Mouse (Mus musculus): ENCODE measurements around the gene Dnm3.
"Not testable (repeated sequence)": the region's sequence is repeated elsewhere in the genome, so short reads cannot be mapped to it uniquely, and the experiment has no call there.

Dnm3 gene

DNA sequence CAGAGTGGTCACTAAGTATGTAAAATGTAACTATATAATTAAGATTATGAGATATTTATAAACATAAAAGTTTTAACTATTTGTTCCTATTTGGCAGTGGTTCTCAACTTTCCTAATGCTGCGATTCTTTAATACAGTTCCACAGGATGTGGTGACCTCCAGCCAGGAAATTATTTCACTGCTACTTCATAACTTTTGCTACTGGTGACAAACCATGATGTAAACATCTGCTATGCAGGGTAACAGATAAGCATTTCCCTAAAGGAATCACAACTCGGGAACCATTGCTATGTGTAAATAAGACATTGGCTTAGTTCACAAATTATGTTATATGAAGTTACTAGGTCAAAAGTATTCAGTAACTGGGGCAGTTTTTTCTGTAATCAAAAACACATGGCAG is 48.9 kb downstream of the Dnm3 start:
- no peak for DNase-seq (ENCODE audit: low read depth in 1 of 2, low spot score in 2 of 2)

GRCm38 (mm10) chr1:162425930-162426478 is 51.8 kb downstream of the Dnm3 start:
- no peak for DNase-seq (ENCODE audit: low read depth in 1 of 2, low spot score in 2 of 2)

DNA sequence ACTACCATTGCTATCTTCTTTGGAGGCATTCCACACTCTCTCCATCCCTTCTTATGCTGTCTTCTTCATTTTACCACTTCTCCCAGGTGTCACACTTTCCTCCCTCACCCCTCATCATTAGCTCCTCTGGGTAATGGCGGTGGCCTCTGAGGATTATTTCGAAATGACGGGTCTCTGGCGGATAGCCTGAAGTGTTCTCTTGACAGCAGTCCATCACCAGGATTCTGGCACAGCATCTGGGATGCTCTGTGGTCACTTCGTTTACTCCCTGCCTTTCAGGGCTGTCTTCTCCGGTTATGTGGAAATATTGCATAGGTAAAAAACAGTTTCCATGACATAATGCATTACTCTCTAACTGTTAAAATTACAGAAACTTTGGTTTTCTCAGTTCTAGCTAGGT is 55.0 kb downstream of the Dnm3 start:
- DNase-seq (ENCODE audit: low read depth in 1 of 2, low spot score in 2 of 2), result no peak

GRCm38 (mm10) chr1:162413791-162414190 is 64.0 kb downstream of the Dnm3 start:
- DNase-seq (ENCODE audit: low read depth in 1 of 2, low spot score in 2 of 2), result no peak

GRCm38 (mm10) chr1:162412787-162413429 is 64.9 kb downstream of the Dnm3 start:
- DNase-seq (ENCODE audit: low read depth in 1 of 2, low spot score in 2 of 2), result no peak

DNA sequence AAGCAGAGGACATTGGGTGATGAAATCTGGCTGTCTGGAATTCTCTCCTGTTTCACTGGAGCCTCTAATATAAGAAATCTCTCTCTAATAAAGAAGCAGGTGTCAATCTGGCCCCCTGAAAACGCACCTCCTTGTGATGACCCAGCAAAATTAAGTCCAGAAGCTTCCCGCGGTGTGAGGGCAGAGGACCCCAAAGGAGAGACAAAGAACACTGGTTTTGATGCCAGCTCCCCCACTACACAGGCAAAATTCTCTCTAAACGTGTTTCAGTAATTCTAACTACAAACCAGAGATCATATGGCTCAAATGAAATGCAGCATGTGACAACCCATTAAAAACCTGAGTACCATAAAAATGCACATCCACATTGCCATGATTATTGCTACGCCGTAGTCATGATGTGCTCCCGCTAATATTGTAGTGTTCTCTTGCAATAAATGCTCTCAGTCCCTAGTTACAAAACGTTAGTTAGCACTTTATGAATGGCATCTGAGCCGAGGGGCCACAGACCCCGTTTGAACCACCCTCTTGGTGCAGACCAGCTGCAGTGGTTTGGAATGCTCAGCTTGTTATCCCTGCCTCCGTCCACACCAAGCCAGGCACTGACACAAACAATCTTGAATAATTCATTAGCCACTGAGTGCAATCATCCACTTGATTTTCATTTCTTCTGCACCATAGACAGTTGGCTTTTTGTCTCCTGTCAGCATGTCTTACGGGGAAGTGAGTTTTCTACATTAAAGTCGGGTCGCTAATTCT is 67.4 kb downstream of the Dnm3 start:
- no peak for DNase-seq (ENCODE audit: low read depth in 1 of 2, low spot score in 2 of 2)

DNA sequence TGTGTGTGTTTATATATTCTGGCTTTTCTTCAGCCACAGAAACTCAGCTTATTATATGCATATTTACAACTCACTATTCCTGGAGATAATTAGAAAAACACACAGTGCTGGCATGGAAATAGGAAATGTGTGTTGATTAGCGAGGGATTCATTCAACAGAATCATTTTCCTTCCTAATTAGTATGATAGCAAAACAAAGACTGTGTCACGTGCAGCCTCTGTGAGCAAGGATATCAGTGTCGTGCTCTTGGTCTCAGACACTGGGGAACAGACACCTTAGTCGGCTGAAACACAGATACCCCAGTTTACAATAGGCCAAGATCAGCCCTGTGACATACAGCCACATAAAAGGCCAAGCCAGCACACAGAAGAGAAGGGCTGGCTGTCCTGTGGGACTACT is 83.3 kb downstream of the Dnm3 start:
- DNase-seq (ENCODE audit: low read depth in 1 of 2, low spot score in 2 of 2), result no peak

DNA sequence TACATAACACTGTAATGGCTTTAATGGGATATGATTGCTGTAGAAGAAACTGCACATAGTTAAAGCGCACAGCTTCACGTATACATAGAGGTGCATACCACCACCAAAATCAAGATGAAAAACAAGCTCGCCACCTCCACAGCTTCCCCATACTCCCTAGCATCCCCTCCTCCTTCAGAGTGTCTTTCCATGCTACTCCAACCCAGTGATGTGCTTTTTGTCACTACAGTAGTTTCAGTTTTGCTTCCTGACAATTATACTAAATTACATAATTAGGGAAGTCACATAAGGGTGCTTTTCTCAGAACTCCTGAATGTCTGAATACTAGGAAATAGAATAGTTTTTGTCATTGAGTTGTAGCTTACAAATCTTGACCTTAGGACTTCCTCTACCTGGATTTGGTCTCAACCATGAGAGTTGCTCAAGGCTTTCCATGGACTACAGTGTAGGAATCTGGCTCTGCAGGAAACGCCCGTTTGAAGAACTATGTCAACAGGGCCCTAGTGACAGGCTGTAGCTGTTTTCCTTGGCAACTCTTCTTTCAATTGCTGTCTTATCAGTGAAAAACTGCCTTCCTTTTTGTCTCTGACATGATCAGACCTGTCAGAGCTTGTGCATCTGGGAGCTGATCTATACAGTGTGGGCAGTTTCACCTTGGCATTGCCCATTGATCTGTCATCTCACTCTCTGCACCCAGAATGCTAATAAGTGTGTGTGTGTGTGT is 89.2 kb downstream of the Dnm3 start:
- no peak for DNase-seq (ENCODE audit: low read depth in 1 of 2, low spot score in 2 of 2)

DNA sequence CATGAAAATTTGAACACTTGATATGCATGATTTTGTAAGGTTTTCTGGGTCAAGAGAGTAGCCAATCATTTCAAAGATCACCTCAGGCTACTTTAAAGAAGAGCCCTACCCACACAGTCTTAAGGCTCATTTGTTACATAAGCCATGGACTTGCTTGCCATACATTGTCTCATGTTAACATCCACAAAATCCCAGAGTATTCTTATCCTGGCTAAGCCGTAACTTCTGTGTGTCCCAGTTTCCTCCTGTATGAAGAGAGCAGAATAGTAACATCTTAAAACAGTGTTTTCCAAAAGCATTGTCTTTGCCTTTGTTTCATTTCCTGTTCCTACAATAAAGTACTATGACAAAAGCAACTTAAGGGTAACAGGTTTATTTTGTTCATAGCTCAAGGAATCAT is 104.8 kb downstream of the Dnm3 start:
- not testable (repeated sequence) for DNase-seq (ENCODE audit: low read depth in 1 of 2, low spot score in 2 of 2)

DNA sequence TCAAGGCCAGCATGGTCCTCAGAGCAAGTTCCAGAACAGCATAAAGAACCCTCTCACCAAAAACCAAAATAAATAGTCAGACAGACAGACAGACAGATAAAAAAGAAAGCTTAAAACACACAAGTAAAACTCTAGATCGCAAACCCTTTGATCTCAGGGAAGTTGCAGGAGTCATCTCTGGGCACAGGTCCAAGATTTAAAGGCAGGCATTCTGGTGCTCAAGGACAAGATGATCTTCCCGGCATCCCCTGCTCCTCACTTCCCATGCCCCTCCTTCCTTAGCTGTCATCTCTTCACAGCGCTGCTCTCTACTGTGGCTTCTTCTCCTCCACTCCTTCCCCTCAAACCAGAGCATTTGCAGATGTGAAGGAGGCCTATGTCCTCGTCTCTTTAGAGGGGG is 108.1 kb downstream of the Dnm3 start:
- no peak for DNase-seq (ENCODE audit: low read depth in 1 of 2, low spot score in 2 of 2)

GRCm38 (mm10) chr1:162361978-162362377 is 115.9 kb downstream of the Dnm3 start:
- DNase-seq (ENCODE audit: low read depth in 1 of 2, low spot score in 2 of 2), result no peak

DNA sequence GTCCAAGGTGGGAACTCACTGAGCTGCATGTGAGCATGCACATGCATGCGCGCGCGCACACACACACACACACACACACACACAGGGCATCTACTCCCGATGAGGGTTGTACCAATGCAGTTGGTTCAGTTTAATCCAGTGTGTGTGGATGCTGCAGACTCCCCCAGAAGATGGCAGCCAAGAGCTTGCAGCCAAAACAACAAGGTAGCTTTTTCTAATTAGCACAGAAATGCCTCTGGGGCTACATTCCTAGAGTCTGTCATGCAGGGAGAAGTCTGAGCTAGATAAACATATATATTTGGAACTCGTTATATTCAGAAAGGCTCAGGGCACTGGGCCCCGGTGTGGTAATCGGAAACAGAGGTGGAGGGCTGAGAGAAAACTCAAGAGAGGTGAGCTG is 118.6 kb downstream of the Dnm3 start:
- no peak for DNase-seq (ENCODE audit: low read depth in 1 of 2, low spot score in 2 of 2)

GRCm38 (mm10) chr1:162358036-162358435 is 119.8 kb downstream of the Dnm3 start:
- DNase-seq (ENCODE audit: low read depth in 1 of 2, low spot score in 2 of 2), result no peak

- no peak for DNase-seq (ENCODE audit: low read depth in 1 of 2, low spot score in 2 of 2)
These were observed 121.4 kb downstream of the Dnm3 start for GRCm38 (mm10) chr1:162356481-162356880.

GRCm38 (mm10) chr1:162354780-162355179 is 123.1 kb downstream of the Dnm3 start:
- no peak for DNase-seq (ENCODE audit: low read depth in 1 of 2, low spot score in 2 of 2)

DNA sequence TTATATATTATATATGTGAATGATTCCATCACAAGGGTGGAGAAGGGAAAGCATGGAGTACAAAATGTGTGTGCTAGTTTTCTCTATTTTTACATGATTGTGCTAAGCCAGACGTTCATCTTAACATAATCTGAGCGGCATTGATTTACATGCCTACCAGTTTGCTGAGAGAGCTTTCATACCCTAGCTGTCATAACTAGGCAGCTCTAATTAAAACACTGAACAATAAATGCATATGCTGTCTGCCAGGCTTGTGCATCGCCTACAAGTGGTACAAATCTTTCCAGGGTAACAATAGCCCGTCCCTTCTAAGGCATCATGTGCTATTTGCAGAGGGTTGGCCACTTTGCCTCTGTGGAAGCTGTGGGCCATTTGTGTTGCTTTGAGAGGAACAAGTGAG is 124.0 kb downstream of the Dnm3 start:
- DNase-seq (ENCODE audit: low read depth in 1 of 2, low spot score in 2 of 2), result no peak

- DNase-seq (ENCODE audit: low read depth in 1 of 2, low spot score in 2 of 2), result no peak
These were observed 128.5 kb downstream of the Dnm3 start for GRCm38 (mm10) chr1:162349306-162349705.

DNA sequence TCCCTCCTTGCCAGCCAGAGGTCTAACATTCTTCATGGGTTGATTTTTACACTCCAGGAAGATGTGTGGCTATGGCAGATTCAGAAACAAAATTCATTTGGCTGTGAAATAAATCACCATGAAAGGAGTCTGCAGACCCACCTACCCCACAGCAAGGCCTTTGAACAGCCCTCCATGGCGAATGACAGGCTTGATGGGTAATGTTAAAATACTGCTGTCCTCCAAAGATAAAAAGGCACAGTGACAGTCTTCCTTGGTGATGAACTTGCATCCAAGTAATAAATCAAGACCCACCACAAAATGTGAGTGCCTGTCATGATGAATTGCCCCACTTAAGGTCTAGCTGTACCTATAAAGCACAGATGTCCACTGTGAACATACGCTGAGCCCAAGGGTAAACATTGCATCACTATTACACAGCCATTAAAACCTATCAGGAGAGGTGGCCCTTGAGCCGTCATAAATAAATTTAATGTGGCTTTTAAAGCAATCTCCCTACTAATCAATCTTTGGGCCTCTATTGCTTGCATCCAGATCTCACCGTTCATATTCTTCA is 131.3 kb downstream of the Dnm3 start:
- DNase-seq (ENCODE audit: low read depth in 1 of 2, low spot score in 2 of 2), result no peak

GRCm38 (mm10) chr1:162337170-162337569 is 140.7 kb downstream of the Dnm3 start:
- no peak for DNase-seq (ENCODE audit: low read depth in 1 of 2, low spot score in 2 of 2)

- DNase-seq (ENCODE audit: low read depth in 1 of 2, low spot score in 2 of 2), result no peak
These were observed 141.2 kb downstream of the Dnm3 start for GRCm38 (mm10) chr1:162336640-162337039.

GRCm38 (mm10) chr1:162336224-162336623 is 141.6 kb downstream of the Dnm3 start:
- DNase-seq (ENCODE audit: low read depth in 1 of 2, low spot score in 2 of 2), result no peak

DNA sequence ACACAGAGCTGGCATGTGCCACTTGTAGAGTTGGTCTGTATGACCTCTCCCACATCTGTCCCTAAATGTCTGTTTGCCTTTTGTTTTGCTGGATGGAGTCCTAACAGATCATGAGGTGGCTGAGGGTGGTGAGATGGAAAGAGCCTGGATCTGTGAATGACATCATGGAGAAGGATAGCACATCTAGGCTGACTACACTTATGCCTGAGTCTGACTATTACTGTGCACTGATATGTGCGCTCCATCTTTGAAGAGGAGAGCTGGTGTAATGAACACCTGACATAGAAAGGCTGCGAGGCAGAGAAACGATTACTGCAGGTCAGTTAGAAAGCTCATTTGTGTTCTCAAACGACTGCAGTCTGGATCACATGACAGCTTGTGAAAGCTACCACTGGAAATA is 149.2 kb downstream of the Dnm3 start:
- DNase-seq (ENCODE audit: low read depth in 1 of 2, low spot score in 2 of 2), result no peak

All from monocyte, adult 2 months (primary cell).